Mouse (Mus musculus) left cerebral cortex, postnatal 14 days (tissue): Measurements from ENCODE around the gene Snta1. TPM values are rescaled to one million over a fixed set of nuclear protein-coding genes. Genes with fewer than 3 reads are reported as not detected.

Experiments used
- DNase-seq, 2 experiments: peaks; one replicate each; pipeline ENCODE4 v3.0.0; 2021 to 2022; ENCODE audit warnings: low spot score in 2 of 2, mixed read lengths in 1 of 2
- intact Hi-C: fragments of 180-260 bp; cut with DNase I; formaldehyde crosslinking; loops from one replicate; pipeline ENCODE4 v1.15.1; 2025
- total RNA-seq, 2 experiments: library from RNA; stranded (reverse); gene quantifications; 2 replicates each; pipeline ENCODE4 v1.2.3; 2021

Snta1 gene
- total RNA-seq, 2 experiments from 2014 or later: 31.4 to 31.9 TPM

GRCm38 (mm10) chr2:154426188-154426904 lies 18.4 kb upstream of the Snta1 start:
- intact Hi-C loops: no loop called here
- no peak for DNase-seq

GRCm38 (mm10) chr2:154425522-154425921 lies 17.6 kb upstream of the Snta1 start:
- no peak for DNase-seq
- intact Hi-C loops: no loop called here

DNA sequence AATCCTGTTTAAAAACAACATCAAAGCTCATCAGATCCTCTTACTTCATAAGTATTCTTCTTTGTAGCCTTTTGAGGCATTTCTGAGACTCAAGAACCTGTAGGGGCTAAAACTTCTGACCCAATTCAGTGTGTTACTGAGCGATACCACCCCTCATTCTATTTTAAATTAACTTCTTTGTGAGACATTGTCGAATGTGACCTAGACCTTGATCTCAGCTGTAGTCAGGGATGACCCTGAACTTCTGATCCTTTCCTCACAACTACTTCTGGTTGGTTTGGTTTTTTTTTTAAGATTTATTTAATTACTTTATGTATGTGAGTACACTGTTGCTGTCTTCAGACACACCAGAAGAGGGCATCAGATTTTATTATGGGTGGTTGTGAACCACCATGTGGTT lies 15.6 kb upstream of the Snta1 start:
- no peak for DNase-seq
- intact Hi-C loops: no loop called here

GRCm38 (mm10) chr2:154422181-154422580 lies 14.3 kb upstream of the Snta1 start:
- no peak for DNase-seq
- intact Hi-C loops: no loop called here

DNA sequence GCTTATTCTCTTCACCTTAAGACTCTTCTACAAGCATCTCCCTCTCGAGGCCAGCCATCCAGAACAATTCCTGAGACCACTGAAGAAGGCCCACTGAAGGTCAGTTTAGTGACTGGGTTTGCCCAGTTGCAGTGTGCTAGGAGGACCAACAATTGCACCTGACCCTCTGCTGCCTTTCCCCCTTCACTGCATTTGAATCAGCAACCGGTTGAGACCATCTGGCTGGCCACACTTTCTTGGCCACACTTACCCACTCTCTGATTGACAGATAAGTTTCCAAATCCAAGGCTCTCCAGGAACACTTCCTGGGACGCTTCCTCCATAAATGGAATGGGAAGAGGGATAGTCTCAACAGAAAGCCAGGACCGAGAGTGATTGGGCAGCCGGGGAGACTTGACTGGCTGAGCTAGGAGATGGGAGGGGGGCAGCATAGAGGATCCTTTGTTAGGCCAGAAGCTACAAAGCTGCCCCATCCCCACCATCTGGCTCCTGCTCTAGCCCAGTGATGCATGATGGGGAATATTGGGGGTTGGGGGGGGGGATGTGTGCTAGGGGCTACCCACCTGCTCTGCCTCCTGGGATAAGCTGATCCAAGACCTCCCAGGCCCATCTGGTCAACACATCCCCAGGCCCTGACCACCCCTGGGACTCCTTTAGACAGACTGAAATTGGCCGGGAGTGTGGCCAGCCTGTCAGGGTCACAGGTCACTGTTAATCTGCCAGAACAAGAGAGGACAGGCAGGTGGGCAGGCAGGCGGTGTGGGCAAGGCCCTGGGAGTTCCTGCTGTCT lies 13.2 kb upstream of the Snta1 start:
- no peak for DNase-seq
- intact Hi-C loops: no loop called here

- intact Hi-C loops: no loop called here
- DNase-seq: no peak
These were observed 12.0 kb upstream of the Snta1 start for GRCm38 (mm10) chr2:154419631-154420515.

DNA sequence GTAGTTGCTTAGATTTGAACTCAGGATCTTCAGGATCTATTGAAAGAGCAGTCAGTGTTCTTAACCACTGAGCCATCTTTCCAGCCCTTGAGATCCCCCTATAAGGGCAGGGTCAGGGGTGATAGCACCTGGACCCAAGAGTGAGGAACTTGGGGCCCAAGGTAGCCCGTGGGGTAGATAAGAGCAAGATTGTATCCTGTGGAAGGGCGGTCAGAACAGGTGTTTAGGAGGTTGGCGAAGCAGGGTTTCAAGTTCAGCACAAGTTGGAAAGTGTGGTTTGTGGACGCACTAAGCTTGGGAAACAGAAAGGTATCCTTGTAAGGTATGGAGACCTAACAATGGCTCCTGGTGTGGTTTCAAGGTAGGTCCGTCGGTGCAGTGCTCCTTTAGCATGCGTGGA lies 10.1 kb upstream of the Snta1 start:
- no peak for DNase-seq
- intact Hi-C loops: no loop called here

DNA sequence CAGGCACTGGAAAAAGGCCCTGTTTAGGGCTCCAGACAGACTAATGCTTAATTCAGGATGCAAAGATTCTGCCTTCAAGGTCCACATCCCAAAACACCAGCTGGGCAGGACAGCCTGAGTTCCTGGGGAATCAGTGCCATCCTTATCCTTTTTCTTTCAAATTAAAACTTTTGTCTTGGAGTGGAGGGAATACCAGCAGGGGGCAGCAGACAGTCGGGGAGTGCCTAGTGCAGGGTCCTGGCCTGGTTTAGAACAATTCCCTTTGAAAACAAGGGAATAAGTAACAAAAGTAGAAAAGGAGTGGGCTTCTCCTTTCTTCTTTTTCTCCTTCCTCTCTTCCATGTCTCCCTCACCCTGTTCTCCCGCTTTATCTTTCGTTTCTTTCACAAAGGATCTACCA lies 9.2 kb upstream of the Snta1 start:
- intact Hi-C loops: loop anchor here (1.0 to 2.0 kb wide), 2 partner anchors 122 to 196 kb away; partner anchors contain the start of genes 4930519P11Rik and Zfp341

DNA sequence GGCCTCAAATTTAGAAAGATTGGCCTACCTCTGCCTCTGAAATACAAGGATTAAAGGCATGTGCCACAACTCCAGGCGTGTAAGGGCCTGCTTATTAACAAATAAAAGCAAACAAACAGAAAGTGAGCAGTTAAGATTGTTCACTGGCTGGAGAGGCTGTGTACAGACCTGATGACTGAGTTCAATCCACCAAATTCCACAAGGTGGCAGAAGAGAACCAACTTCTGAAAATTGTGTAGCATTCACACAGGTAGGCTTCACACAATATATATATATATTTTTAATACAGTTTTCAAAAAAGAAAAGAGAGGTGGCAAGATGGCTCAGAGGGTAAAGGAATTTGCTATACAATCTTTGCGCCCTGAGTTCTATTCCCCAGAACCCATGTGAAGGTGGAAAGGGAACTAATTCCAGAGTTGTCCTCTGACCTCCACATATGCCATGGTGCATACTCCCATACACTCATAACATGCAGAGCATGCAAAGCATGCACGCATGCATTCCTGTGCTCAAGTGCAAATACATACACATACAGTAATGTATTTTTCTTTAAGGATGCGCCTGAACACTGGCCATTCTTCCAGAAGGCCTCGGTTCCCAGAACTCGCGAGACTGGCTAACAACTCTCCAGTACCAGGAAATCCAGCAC lies 4.2 kb upstream of the Snta1 start:
- intact Hi-C loops: no loop called here

More for the DNA sequence above, 9.2 kb upstream of the Snta1 start:
- DNase-seq: peak in 1 of 2 experiments; percentile 82

GRCm38 (mm10) chr2:154410355-154410754 lies 2.5 kb upstream of the Snta1 start:
- DNase-seq: peak; percentile 67 to 91
- intact Hi-C loops: no loop called here

More for the DNA sequence above, 4.2 kb upstream of the Snta1 start:
- DNase-seq: peak; percentile 79 to 80

GRCm38 (mm10) chr2:154407063-154407642 lies 746 bp downstream of the Snta1 start:
- intact Hi-C loops: no loop called here
- DNase-seq: no peak

GRCm38 (mm10) chr2:154405447-154405994 lies 2.4 kb downstream of the Snta1 start:
- intact Hi-C loops: no loop called here
- no peak for DNase-seq

- intact Hi-C loops: no loop called here
- no peak for DNase-seq
These were observed 5.1 kb downstream of the Snta1 start for GRCm38 (mm10) chr2:154402811-154403210.

- no peak for DNase-seq
- intact Hi-C loops: no loop called here
These were observed 5.9 kb downstream of the Snta1 start for GRCm38 (mm10) chr2:154401976-154402375.

- peak in 1 of 2 experiments; percentile 54 for DNase-seq
- intact Hi-C loops: no loop called here
These were observed 8.6 kb downstream of the Snta1 start for GRCm38 (mm10) chr2:154399325-154399724.

DNA sequence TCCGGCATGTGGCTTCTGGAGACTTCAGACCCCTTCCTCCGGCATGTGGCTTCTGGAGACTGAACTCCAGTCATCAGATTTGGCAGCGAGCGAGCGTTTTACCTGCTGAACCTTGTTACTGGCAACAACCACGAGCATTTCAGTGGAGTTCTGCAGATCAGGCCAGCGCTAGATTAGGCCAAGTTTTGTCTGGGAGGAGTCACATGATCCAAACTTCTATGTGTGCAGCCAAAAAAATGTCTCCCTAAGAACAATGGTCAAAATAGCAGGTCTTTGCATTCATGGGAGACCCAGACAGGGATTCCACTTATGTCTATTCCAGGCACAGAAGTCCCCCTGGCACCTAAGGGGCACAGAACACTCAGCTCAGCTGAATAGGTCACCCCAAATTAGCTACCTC lies 9.6 kb downstream of the Snta1 start:
- intact Hi-C loops: no loop called here
- DNase-seq: no peak

GRCm38 (mm10) chr2:154396529-154396928 lies 11.4 kb downstream of the Snta1 start:
- intact Hi-C loops: no loop called here
- no peak for DNase-seq

- no peak for DNase-seq
- intact Hi-C loops: no loop called here
These were observed 13.3 kb downstream of the Snta1 start for GRCm38 (mm10) chr2:154394602-154395001.
